Mouse (Mus musculus) liver, adult 2 months (tissue): ENCODE results near the gene Tmem117.

Source experiments
- CTCF ChIP-seq: fragments of 200-500 bp; IDR thresholded peaks from 2 replicates; pipeline ENCODE4 v1.5.1; 2011; ENCODE audit warnings: low read depth, low read length, control low read depth
- POLR2A ChIP-seq: fragments of 200-500 bp; IDR thresholded peaks from 2 replicates; pipeline ENCODE4 v1.6.1; 2011; ENCODE audit warnings: low read length, control low read depth; ENCODE audit not compliant: insufficient read depth; ENCODE audit errors: extremely low read depth

DNA sequence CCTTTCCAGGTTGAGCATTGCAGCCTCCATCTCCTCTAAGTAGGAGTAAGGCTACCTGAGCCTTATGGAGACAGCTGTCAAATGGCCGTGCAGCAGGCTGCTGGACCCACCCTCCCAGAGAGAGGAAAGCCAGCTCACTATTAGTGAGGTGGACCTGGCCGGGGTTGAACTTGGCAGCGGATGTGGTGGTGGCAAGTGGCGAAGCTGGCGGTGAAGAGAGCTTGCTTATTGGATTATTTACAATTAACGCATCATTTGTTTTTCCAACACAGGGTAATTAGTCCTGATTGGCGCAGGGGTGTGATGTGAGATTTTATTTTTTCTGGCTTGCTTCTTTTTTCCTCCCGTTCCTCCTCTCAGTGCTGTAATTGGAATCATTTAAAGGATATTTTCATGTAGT lies 19.4 kb downstream of the Tmem117 start:
- TF ChIP-seq CTCF, result no peak
- TF ChIP-seq POLR2A, result no peak
